Mouse (Mus musculus) liver, adult 2 months (tissue): ENCODE data around the gene Smug1. TPM values are rescaled to one million over a fixed set of nuclear protein-coding genes. Genes with fewer than 3 reads are reported as not detected.

Experiments
- DNase-seq: peaks from one replicate; pipeline ENCODE4 v3.0.0-alpha.2; 2011; ENCODE audit warnings: low read depth, low spot score; ENCODE audit errors: extremely low read depth
- H3K27ac ChIP-seq: fragments of 200-500 bp; replicated peaks from 2 replicates; pipeline ENCODE4 v1.5.1; 2012; ENCODE audit warnings: low read depth, mild to moderate bottlenecking, control low read depth, inconsistent platforms, low read length; ENCODE audit not compliant: insufficient read depth
- H3K27me3 ChIP-seq: fragments of 200-500 bp; 2 replicates; pipeline ENCODE4 v1.6.1; 2012; ENCODE audit warnings: mild to moderate bottlenecking, moderate library complexity, low read length, inconsistent platforms; ENCODE audit not compliant: control insufficient read depth, insufficient read depth
- H3K36me3 ChIP-seq: fragments of 200-500 bp; 2 replicates; pipeline ENCODE4 v1.6.1; 2012; ENCODE audit warnings: low read length, inconsistent platforms; ENCODE audit not compliant: control insufficient read depth, insufficient read depth
- H3K4me1 ChIP-seq: fragments of 200-500 bp; 2 replicates; pipeline ENCODE4 v1.6.1; 2011; ENCODE audit warnings: low read length; ENCODE audit not compliant: control insufficient read depth, insufficient read depth
- H3K4me3 ChIP-seq: fragments of 200-500 bp; 2 replicates; pipeline ENCODE4 v1.5.1; 2011; ENCODE audit warnings: low read depth, mild to moderate bottlenecking, control low read depth, low read length, moderate library complexity; ENCODE audit not compliant: insufficient read depth
- H3K79me2 ChIP-seq: fragments of 200-500 bp; 2 replicates; pipeline ENCODE4 v1.6.1; 2012; ENCODE audit warnings: inconsistent platforms, mild to moderate bottlenecking, low read length, moderate library complexity; ENCODE audit not compliant: control insufficient read depth, insufficient read depth
- H3K9ac ChIP-seq: fragments of 200-500 bp; 2 replicates; pipeline ENCODE4 v1.6.1; 2012; ENCODE audit warnings: low read depth, mild to moderate bottlenecking, control low read depth, inconsistent platforms, low read length
- CTCF ChIP-seq: fragments of 200-500 bp; IDR thresholded peaks from 2 replicates; pipeline ENCODE4 v1.5.1; 2011; ENCODE audit warnings: low read depth, low read length, control low read depth
- POLR2A ChIP-seq: fragments of 200-500 bp; IDR thresholded peaks from 2 replicates; pipeline ENCODE4 v1.6.1; 2011; ENCODE audit warnings: low read length, control low read depth; ENCODE audit not compliant: insufficient read depth; ENCODE audit errors: extremely low read depth
- WGBS: fragments of 180-500 bp; shearing (Covaris S2); methylation state at CpG from one replicate; pipeline ENCODE4 v1.1.7; 2018; 5-methylcytosine and 5-hydroxymethylcytosine counted together
- polyA plus RNA-seq: library from polyadenylated mRNA; depleted of rRNA; stranded (reverse); fragments of >200 nt; gene quantifications from 2 replicates; pipeline ENCODE4 v1.2.3, GENCODE M21; 2012
- total RNA-seq: library from RNA; depleted of rRNA; stranded (reverse); fragments of >200 nt; gene quantifications from 2 replicates; pipeline ENCODE4 v1.2.3, GENCODE M21; 2014

The Smug1 gene
- total and polyA plus RNA-seq, 2 experiments: 6.8 to 9.9 TPM

- Histone ChIP-seq H3K4me1 (no peaks in the 10 kb centered on the region; the same call in 1 of the 2 replicates), H3K9ac (no peak overlapping the region), H3K27me3 (peaks cover 14% of the 10 kb centered on the region), H3K79me2 (no peaks in the 10 kb centered on the region), H3K36me3 (no peaks in the 10 kb centered on the region), H3K4me3 (no peak overlapping the region), H3K27ac (no peak overlapping the region)
- DNase-seq: no peak
- 48% methylated on average over 5 of the region's 5 CpGs for WGBS
- no peak for TF ChIP-seq POLR2A
- no peak for TF ChIP-seq CTCF
Observed at GRCm38 (mm10) chr15:103165924-103166323, 968 bp downstream of the Smug1 start.

DNA sequence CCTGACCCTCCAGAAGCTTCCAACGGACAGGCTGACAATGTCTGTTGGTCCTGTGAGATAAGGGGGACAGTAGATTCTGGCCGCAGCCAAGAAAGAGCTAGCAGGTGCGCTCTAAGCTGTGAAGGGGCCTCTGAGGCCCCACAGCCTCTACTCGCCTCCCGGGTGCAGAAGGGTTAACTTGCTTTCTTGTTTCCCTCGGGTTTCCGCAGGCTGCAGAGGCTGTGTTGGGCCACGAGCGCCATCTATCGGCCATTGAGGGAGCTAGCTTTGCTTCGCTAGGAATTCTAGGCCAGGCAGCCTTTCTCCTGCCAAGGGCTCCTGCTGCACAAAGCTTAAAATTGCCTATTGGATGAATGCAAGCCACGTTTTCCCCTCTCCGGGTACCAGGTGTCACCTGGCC is 1.5 kb downstream of the Smug1 start:
- peak; percentile 71 for DNase-seq
- no peak overlapping the region for H3K9ac ChIP-seq
- no peak overlapping the region for H3K4me3 ChIP-seq
- no peaks in the 10 kb centered on the region for H3K79me2 ChIP-seq
- H3K27me3 ChIP-seq: peaks cover 14% of the 10 kb centered on the region
- H3K36me3 ChIP-seq: no peaks in the 10 kb centered on the region
- WGBS: 5% methylated on average over 13 of the region's 13 CpGs
- TF ChIP-seq POLR2A (no peak), CTCF (peak; percentile 97)
- H3K4me1 ChIP-seq: no peaks in the 10 kb centered on the region; the same call in 1 of the 2 replicates
- H3K27ac ChIP-seq: no peak overlapping the region

- DNase-seq: peak; percentile 93
- Histone ChIP-seq H3K4me1 (no peaks in the 10 kb centered on the region; the same call in 1 of the 2 replicates), H3K9ac (peak overlapping the region; percentile 78), H3K79me2 (no peaks in the 10 kb centered on the region), H3K27me3 (no peaks in the 10 kb centered on the region), H3K36me3 (no peaks in the 10 kb centered on the region), H3K27ac (no peak overlapping the region), H3K4me3 (peak overlapping the region; percentile 95)
- TF ChIP-seq CTCF (no peak), POLR2A (no peak; the same call in 1 of the 2 replicates)
- WGBS: 10% methylated on average over 25 of the region's 25 CpGs
Observed at GRCm38 (mm10) chr15:103163182-103163919, 3.5 kb downstream of the Smug1 start.

- H3K36me3 ChIP-seq: peaks cover 6% of the 10 kb centered on the region
- no peaks in the 10 kb centered on the region for H3K27me3 ChIP-seq
- WGBS: 84% methylated on average over 10 of the region's 10 CpGs
- TF ChIP-seq CTCF (no peak), POLR2A (no peak)
- H3K9ac ChIP-seq: no peak overlapping the region
- H3K79me2 ChIP-seq: no peaks in the 10 kb centered on the region
- no peak overlapping the region for H3K4me3 ChIP-seq
- H3K4me1 ChIP-seq: no peaks in the 10 kb centered on the region; the same call in 1 of the 2 replicates
- H3K27ac ChIP-seq: no peak overlapping the region
- no peak for DNase-seq
Observed at GRCm38 (mm10) chr15:103157585-103157984, 9.3 kb downstream of the Smug1 start.

- no peak for TF ChIP-seq POLR2A
- TF ChIP-seq CTCF: no peak
- H3K4me3 ChIP-seq: no peak overlapping the region
- no peak overlapping the region for H3K9ac ChIP-seq
- WGBS: 93% methylated on average over 7 of the region's 7 CpGs
- peaks cover 6% of the 10 kb centered on the region for H3K36me3 ChIP-seq
- no peaks in the 10 kb centered on the region for H3K27me3 ChIP-seq
- no peak overlapping the region for H3K27ac ChIP-seq
- no peaks in the 10 kb centered on the region for H3K4me1 ChIP-seq
- H3K79me2 ChIP-seq: no peaks in the 10 kb centered on the region
- no peak for DNase-seq
Observed at GRCm38 (mm10) chr15:103156890-103157289, 10.0 kb downstream of the Smug1 start.
